Mouse (Mus musculus): ENCODE measurements around the gene Ap3b1. TPM values are rescaled to one million over a fixed set of nuclear protein-coding genes. Genes with fewer than 3 reads are reported as not detected.

The Ap3b1 gene
- polyA plus RNA-seq, 1 experiment = 44.0 TPM

GRCm38 (mm10) chr13:94443411-94443810 is 84.7 kb downstream of the Ap3b1 start:
- DNase-seq (ENCODE audit: low read depth, low spot score) = no peak
- 72% methylated on average over 3 of the region's 3 CpGs for WGBS

- WGBS = 77% methylated on average over 5 of the region's 5 CpGs
- no peak for DNase-seq (ENCODE audit: low read depth, low spot score)
Measured at GRCm38 (mm10) chr13:94445103-94445502, 86.3 kb downstream of the Ap3b1 start.

GRCm38 (mm10) chr13:94447003-94447402 is 88.2 kb downstream of the Ap3b1 start:
- WGBS = 14% methylated on average over 4 of the region's 4 CpGs
- no peak for DNase-seq (ENCODE audit: low read depth, low spot score)

- WGBS = 86% methylated on average over 7 of the region's 7 CpGs
- no peak for DNase-seq (ENCODE audit: low read depth, low spot score)
Measured at GRCm38 (mm10) chr13:94449593-94449992, 90.8 kb downstream of the Ap3b1 start.

- no peak for DNase-seq (ENCODE audit: low read depth, low spot score)
- WGBS = 81% methylated on average over 6 of the region's 6 CpGs
Measured at GRCm38 (mm10) chr13:94451229-94451628, 92.5 kb downstream of the Ap3b1 start.

- no peak for DNase-seq (ENCODE audit: low read depth, low spot score)
- WGBS = 90% methylated on average over 12 of the region's 12 CpGs
Measured at GRCm38 (mm10) chr13:94454131-94454530, 95.4 kb downstream of the Ap3b1 start.

- DNase-seq (ENCODE audit: low read depth, low spot score) = no peak
- 79% methylated on average over 4 of the region's 4 CpGs for WGBS
Measured at GRCm38 (mm10) chr13:94459143-94459542, 100.4 kb downstream of the Ap3b1 start.

- no peak for DNase-seq (ENCODE audit: low read depth, low spot score)
- 62% methylated on average over 2 of the region's 2 CpGs for WGBS
Measured at GRCm38 (mm10) chr13:94464221-94464620, 105.5 kb downstream of the Ap3b1 start.

GRCm38 (mm10) chr13:94468551-94468950 is 109.8 kb downstream of the Ap3b1 start:
- 80% methylated on average over 1 of the region's 1 CpGs for WGBS
- DNase-seq (ENCODE audit: low read depth, low spot score) = no peak

- DNase-seq (ENCODE audit: low read depth, low spot score) = no peak
- WGBS = 83% methylated on average over 11 of the region's 11 CpGs
Measured at GRCm38 (mm10) chr13:94471009-94471672, 112.4 kb downstream of the Ap3b1 start.

- DNase-seq (ENCODE audit: low read depth, low spot score) = no peak
- 81% methylated on average over 3 of the region's 3 CpGs for WGBS
Measured at GRCm38 (mm10) chr13:94476208-94476607, 117.4 kb downstream of the Ap3b1 start.

- DNase-seq (ENCODE audit: low read depth, low spot score) = no peak
Measured at GRCm38 (mm10) chr13:94480256-94480655, 121.5 kb downstream of the Ap3b1 start.

GRCm38 (mm10) chr13:94490684-94491083 is 131.9 kb downstream of the Ap3b1 start:
- DNase-seq (ENCODE audit: low read depth, low spot score) = no peak
- WGBS = 88% methylated on average over 3 of the region's 3 CpGs

More at GRCm38 (mm10) chr13:94480256-94480655, 121.5 kb downstream of the Ap3b1 start:
- 83% methylated on average over 7 of the region's 7 CpGs for WGBS

GRCm38 (mm10) chr13:94491159-94491558 is 132.4 kb downstream of the Ap3b1 start:
- DNase-seq (ENCODE audit: low read depth, low spot score) = no peak
- WGBS = 89% methylated on average over 8 of the region's 8 CpGs

- no peak for DNase-seq (ENCODE audit: low read depth, low spot score)
- 89% methylated on average over 3 of the region's 3 CpGs for WGBS
Measured at GRCm38 (mm10) chr13:94497521-94497920, 138.8 kb downstream of the Ap3b1 start.

GRCm38 (mm10) chr13:94506411-94506810 is 147.7 kb downstream of the Ap3b1 start:
- 82% methylated on average over 3 of the region's 3 CpGs for WGBS
- no peak for DNase-seq (ENCODE audit: low read depth, low spot score)

- no peak for DNase-seq (ENCODE audit: low read depth, low spot score)
- whole genome bisulfite sequencing = 94% methylated on average over 8 of the region's 8 CpGs
Measured at GRCm38 (mm10) chr13:94508344-94508743, 149.6 kb downstream of the Ap3b1 start.

GRCm38 (mm10) chr13:94513157-94513767 is 154.5 kb downstream of the Ap3b1 start:
- 80% methylated on average over 10 of the region's 10 CpGs for WGBS

GRCm38 (mm10) chr13:94513898-94514297 is 155.1 kb downstream of the Ap3b1 start:
- no peak for DNase-seq (ENCODE audit: low read depth, low spot score)
- 82% methylated on average over 9 of the region's 9 CpGs for WGBS

More at GRCm38 (mm10) chr13:94513157-94513767, 154.5 kb downstream of the Ap3b1 start:
- no peak for DNase-seq (ENCODE audit: low read depth, low spot score)

GRCm38 (mm10) chr13:94514992-94515391 is 156.2 kb downstream of the Ap3b1 start:
- no peak for DNase-seq (ENCODE audit: low read depth, low spot score)

GRCm38 (mm10) chr13:94516532-94516931 is 157.8 kb downstream of the Ap3b1 start:
- DNase-seq (ENCODE audit: low read depth, low spot score) = no peak
- WGBS = 88% methylated on average over 6 of the region's 6 CpGs

Measured in large intestine, adult 2 months (tissue).